Mouse (Mus musculus): ENCODE measurements at regions not wholly inside any gene's neighbourhood (a gene's known extent, or its start where the extent isn't known, plus 50 kb on each side); places are given as distances from the start of the nearest gene placed in this dataset.

DNA sequence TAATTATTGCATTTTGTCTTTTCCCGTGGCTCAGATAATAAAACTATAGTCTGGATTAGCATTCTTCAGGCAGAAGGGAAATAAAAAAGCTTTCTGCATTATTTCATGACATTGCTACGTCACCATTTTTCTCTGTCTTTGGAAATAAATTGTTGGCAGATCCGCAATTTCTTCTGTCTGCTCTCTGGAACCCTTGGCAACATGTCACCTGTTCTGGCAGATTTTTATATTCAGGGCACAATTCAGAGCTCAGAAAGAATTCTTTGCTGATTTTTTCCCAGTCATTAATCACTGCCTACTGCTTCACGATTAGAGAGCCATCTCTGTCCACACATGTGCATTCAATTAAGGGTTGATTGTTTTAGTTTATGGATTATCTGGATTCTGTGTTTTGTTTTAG is 460.5 kb downstream of the Cdh8 start:
- ATAC-seq, result no peak
- Histone ChIP-seq H3K4me1 (replicated peaks; ENCODE audit: control insufficient read depth, insufficient read depth, low read length) (no peaks in the 10 kb centered on the region), H3K4me2 (replicated peaks; ENCODE audit: low read depth) (no peak overlapping the region), H3K27ac (ENCODE audit: low read depth, low read length) (no peak overlapping the region), H3K27me3 (replicated peaks; ENCODE audit: control insufficient read depth, insufficient read depth, low read length) (no peaks in the 10 kb centered on the region), H3K4me3 (ENCODE audit: low read depth, low read length) (no peak overlapping the region), H3K9me3 (ENCODE audit: control insufficient read depth) (no peaks in the 10 kb centered on the region), H3K36me3 (ENCODE audit: control insufficient read depth, insufficient read depth) (no peaks in the 10 kb centered on the region), H3K9ac (ENCODE audit: low read depth, low read length) (no peak overlapping the region)
- no peak for TF ChIP-seq CTCF (IDR thresholded peaks at IDR 0.05; ENCODE audit: low read depth)
- WGBS, result 72% methylated on average over 4 of the region's 4 CpGs

DNA sequence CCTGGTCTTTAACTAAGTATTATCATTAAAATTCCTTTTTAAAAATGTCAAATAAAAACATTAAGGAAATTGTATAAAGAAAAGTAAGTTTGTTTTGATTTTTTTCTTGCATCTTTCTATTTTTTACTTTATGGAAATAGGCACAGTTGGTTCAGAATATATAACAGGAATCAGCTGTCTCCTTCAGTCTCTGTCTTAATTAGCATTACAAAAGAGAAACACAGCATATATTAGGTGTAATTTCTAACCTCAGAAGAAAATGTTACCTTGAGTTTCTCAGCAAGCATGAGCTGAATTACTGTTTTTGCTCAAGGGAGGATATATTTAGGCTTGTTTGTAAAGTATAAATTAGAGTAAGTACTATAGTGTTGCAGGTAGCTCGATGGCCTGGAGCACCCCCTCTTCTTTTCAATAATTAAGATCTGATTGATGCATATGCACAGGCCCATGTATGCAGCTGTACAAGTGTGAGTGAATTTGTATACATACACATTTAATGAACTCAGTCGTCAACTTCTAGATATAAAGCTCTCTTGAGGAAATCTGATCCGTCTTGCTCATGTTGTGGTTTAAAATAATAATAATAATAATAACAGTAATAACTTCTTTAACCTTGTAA is 503.0 kb downstream of the Cdh8 start:
- H3K27ac ChIP-seq (ENCODE audit: low read depth, low read length), result no peak overlapping the region
- ATAC-seq, result no peak
- no peak for TF ChIP-seq CTCF (IDR thresholded peaks at IDR 0.05; ENCODE audit: low read depth)
- H3K4me3 ChIP-seq (ENCODE audit: low read depth, low read length), result no peak overlapping the region
- H3K36me3 ChIP-seq (ENCODE audit: control insufficient read depth, insufficient read depth), result no peaks in the 10 kb centered on the region
- H3K9me3 ChIP-seq (ENCODE audit: control insufficient read depth), result no peaks in the 10 kb centered on the region
- no peak overlapping the region for H3K4me2 ChIP-seq (replicated peaks; ENCODE audit: low read depth)
- H3K4me1 ChIP-seq (replicated peaks; ENCODE audit: control insufficient read depth, insufficient read depth, low read length), result no peaks in the 10 kb centered on the region
- no peaks in the 10 kb centered on the region for H3K27me3 ChIP-seq (replicated peaks; ENCODE audit: control insufficient read depth, insufficient read depth, low read length)
- H3K9ac ChIP-seq (ENCODE audit: low read depth, low read length), result no peak overlapping the region
- 82% methylated on average over 3 of the region's 3 CpGs for WGBS

DNA sequence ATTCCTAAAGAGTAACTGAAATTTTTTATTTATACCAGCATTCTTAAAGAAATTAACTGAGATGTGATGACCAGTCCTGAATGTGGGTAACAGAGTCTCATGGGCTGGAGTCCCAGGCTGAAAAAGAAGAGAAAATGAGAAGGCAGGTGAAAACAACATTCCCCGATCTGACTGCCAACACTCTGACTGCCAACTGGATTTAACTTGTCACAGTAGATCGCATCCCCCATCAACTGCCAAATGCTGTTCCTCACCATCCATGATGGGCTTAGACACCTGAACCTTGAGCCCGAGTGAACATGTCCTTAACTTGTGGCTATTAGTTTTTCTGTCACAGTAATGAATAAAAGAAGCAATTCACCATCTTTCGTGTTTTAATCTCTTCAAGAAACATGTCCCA is 522.9 kb downstream of the Cdh8 start:
- no peaks in the 10 kb centered on the region for H3K4me1 ChIP-seq (replicated peaks; ENCODE audit: control insufficient read depth, insufficient read depth, low read length)
- H3K27ac ChIP-seq (ENCODE audit: low read depth, low read length), result no peak overlapping the region
- no peak for TF ChIP-seq CTCF (IDR thresholded peaks at IDR 0.05; ENCODE audit: low read depth)
- H3K9ac ChIP-seq (ENCODE audit: low read depth, low read length), result no peak overlapping the region
- H3K4me2 ChIP-seq (replicated peaks; ENCODE audit: low read depth), result no peak overlapping the region
- 86% methylated on average over 4 of the region's 4 CpGs for WGBS
- H3K27me3 ChIP-seq (replicated peaks; ENCODE audit: control insufficient read depth, insufficient read depth, low read length), result no peaks in the 10 kb centered on the region
- ATAC-seq, result no peak
- no peaks in the 10 kb centered on the region for H3K36me3 ChIP-seq (ENCODE audit: control insufficient read depth, insufficient read depth)
- no peaks in the 10 kb centered on the region for H3K9me3 ChIP-seq (ENCODE audit: control insufficient read depth)
- H3K4me3 ChIP-seq (ENCODE audit: low read depth, low read length), result no peak overlapping the region

DNA sequence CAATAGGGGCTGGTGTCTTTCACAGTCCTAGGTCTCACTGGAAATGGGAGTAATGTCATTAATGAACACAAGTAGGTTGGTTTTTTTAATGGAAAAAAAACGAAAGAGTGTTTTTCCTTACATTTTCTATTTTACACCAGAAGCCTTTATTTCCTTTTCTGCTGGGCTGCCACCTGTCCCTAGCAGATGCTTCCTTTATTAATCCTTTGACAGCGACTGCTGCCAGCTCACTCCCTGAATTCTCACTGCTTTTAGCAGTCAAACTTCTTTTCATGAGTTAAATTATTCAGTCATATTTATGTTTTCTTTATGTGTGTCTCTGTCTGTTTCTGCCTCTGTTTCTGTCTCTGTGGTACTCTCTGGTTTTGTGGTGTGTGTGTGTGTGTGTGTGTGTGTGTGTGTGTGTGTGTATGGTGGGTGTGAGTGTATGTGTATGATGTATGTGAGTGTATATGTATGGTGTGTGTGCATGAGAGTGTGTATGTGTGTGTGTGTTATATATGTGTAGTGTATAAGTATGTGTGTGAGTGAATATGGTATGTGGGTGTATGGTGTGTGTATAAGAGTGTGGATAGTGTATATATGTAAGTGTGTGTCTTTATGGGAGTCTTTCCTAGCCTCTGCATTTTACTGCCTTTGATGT is 554.5 kb downstream of the Cdh8 start:
- no peak for ATAC-seq
- H3K36me3 ChIP-seq (ENCODE audit: control insufficient read depth, insufficient read depth), result no peaks in the 10 kb centered on the region
- no peak for TF ChIP-seq CTCF (IDR thresholded peaks at IDR 0.05; ENCODE audit: low read depth)
- H3K4me1 ChIP-seq (replicated peaks; ENCODE audit: control insufficient read depth, insufficient read depth, low read length), result no peaks in the 10 kb centered on the region
- H3K9me3 ChIP-seq (ENCODE audit: control insufficient read depth), result no peaks in the 10 kb centered on the region
- no peak overlapping the region for H3K9ac ChIP-seq (ENCODE audit: low read depth, low read length)
- H3K4me2 ChIP-seq (replicated peaks; ENCODE audit: low read depth), result no peak overlapping the region
- no peaks in the 10 kb centered on the region for H3K27me3 ChIP-seq (replicated peaks; ENCODE audit: control insufficient read depth, insufficient read depth, low read length)
- no peak overlapping the region for H3K4me3 ChIP-seq (ENCODE audit: low read depth, low read length)
- no peak overlapping the region for H3K27ac ChIP-seq (ENCODE audit: low read depth, low read length)
- 64% methylated on average over 2 of the region's 2 CpGs for whole genome bisulfite sequencing

DNA sequence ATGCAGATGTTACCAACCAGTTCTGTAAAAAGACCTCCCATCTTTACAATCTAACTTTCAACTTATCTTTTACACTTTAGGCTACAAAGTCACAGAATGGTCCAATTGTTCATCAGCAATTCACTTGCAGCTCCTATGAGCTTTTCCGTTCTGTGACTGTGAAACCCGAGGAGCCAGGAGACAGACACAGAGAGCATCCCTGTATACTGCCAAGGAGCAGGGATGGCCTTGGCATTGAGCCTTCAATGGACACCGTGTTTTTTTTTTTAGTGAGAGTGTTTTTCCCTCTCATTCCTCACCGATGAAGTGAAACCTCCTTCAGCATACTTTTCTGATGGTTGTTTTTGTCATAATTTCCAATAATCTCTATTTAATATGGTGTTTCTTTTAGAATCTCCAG is 555.1 kb downstream of the Cdh8 start:
- WGBS, result 77% methylated on average over 4 of the region's 4 CpGs

DNA sequence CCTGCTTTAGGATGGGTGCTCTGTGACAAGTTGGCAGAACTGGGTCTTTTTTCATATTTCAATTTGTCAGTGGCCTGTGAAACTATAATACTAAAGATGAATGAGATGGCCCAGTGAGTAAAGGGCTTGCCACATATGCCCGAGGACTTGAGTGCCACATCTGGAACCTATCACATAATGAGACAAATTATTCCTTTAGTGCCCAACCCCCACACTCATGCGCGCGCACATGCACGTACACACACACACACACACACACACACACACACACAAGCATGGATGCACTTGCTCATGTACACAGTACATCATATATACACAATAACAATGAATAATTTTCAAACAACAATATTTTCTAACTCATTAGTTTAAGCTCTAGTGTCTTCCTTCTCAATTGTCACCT is 555.9 kb downstream of the Cdh8 start:
- Histone ChIP-seq H3K9ac (ENCODE audit: low read depth, low read length) (no peak overlapping the region), H3K27ac (ENCODE audit: low read depth, low read length) (no peak overlapping the region), H3K4me1 (replicated peaks; ENCODE audit: control insufficient read depth, insufficient read depth, low read length) (no peaks in the 10 kb centered on the region), H3K36me3 (ENCODE audit: control insufficient read depth, insufficient read depth) (no peaks in the 10 kb centered on the region), H3K27me3 (replicated peaks; ENCODE audit: control insufficient read depth, insufficient read depth, low read length) (no peaks in the 10 kb centered on the region), H3K4me3 (ENCODE audit: low read depth, low read length) (no peak overlapping the region), H3K4me2 (replicated peaks; ENCODE audit: low read depth) (no peak overlapping the region), H3K9me3 (ENCODE audit: control insufficient read depth) (no peaks in the 10 kb centered on the region)
- no peak for TF ChIP-seq CTCF (IDR thresholded peaks at IDR 0.05; ENCODE audit: low read depth)
- 88% methylated on average over 5 of the region's 5 CpGs for WGBS
- ATAC-seq, result no peak

More for the DNA sequence above, 555.1 kb downstream of the Cdh8 start:
- H3K4me2 ChIP-seq (replicated peaks; ENCODE audit: low read depth), result no peak overlapping the region
- no peak for ATAC-seq
- no peaks in the 10 kb centered on the region for H3K27me3 ChIP-seq (replicated peaks; ENCODE audit: control insufficient read depth, insufficient read depth, low read length)
- H3K27ac ChIP-seq (ENCODE audit: low read depth, low read length), result no peak overlapping the region
- no peak overlapping the region for H3K4me3 ChIP-seq (ENCODE audit: low read depth, low read length)
- no peak for TF ChIP-seq CTCF (IDR thresholded peaks at IDR 0.05; ENCODE audit: low read depth)
- H3K36me3 ChIP-seq (ENCODE audit: control insufficient read depth, insufficient read depth), result no peaks in the 10 kb centered on the region
- no peaks in the 10 kb centered on the region for H3K4me1 ChIP-seq (replicated peaks; ENCODE audit: control insufficient read depth, insufficient read depth, low read length)
- H3K9me3 ChIP-seq (ENCODE audit: control insufficient read depth), result no peaks in the 10 kb centered on the region
- H3K9ac ChIP-seq (ENCODE audit: low read depth, low read length), result no peak overlapping the region

Data from intestine, postnatal 0 days (tissue).